Mouse (Mus musculus) forebrain, embryonic 16.5 days (tissue): ENCODE results near the gene Cbx5. TPM values are rescaled to one million over a fixed set of nuclear protein-coding genes. Genes with fewer than 3 reads are reported as not detected.
A peak's percentile ranks its signal among the peaks of the same experiment; 100 is the strongest.

Source experiments
- ATAC-seq: fragments of 200-750 bp; cut with Nextera tagmentation; 2 replicates; pipeline ENCODE4 v1.8.0; 2017; ENCODE audit warnings: mild to moderate bottlenecking, moderate library complexity
- H3K27ac ChIP-seq: fragments of 300-500 bp; sonication (generic); 2 replicates; pipeline ENCODE4 v1.5.1; 2014; ENCODE audit warnings: low read length, control low read depth
- H3K27me3 ChIP-seq: fragments of 300-500 bp; sonication (generic); replicated peaks from 2 replicates; pipeline ENCODE4 v1.6.1; 2014; ENCODE audit warnings: low read length; ENCODE audit not compliant: control insufficient read depth, insufficient read depth
- H3K36me3 ChIP-seq: fragments of 300-500 bp; sonication (generic); 2 replicates; pipeline ENCODE4 v1.6.1; 2014; ENCODE audit not compliant: control insufficient read depth, insufficient read depth
- H3K4me1 ChIP-seq: fragments of 300-500 bp; sonication (generic); replicated peaks from 2 replicates; pipeline ENCODE4 v1.6.1; 2014; ENCODE audit warnings: low read length; ENCODE audit not compliant: control insufficient read depth, insufficient read depth
- H3K4me2 ChIP-seq: fragments of 300-500 bp; sonication (generic); 2 replicates; pipeline ENCODE4 v1.6.1; 2014; ENCODE audit warnings: mild to moderate bottlenecking, low read length, control low read depth
- H3K4me3 ChIP-seq: fragments of 300-500 bp; sonication (generic); replicated peaks from 2 replicates; pipeline ENCODE4 v1.5.1; 2014; ENCODE audit warnings: mild to moderate bottlenecking, low read length, control low read depth
- H3K9ac ChIP-seq: fragments of 300-500 bp; sonication (generic); replicated peaks from 2 replicates; pipeline ENCODE4 v1.6.1; 2014; ENCODE audit warnings: low read depth, low read length, control low read depth
- H3K9me3 ChIP-seq: fragments of 300-500 bp; sonication (generic); 2 replicates; pipeline ENCODE4 v1.6.1; 2016; ENCODE audit warnings: low read length; ENCODE audit not compliant: control insufficient read depth
- WGBS: fragments of 180-500 bp; shearing (Covaris S2); extraction: QIAGEN DNeasy Blood & Tissue Kit; methylation state at CpG from one replicate; pipeline ENCODE4 v1.1.7; 2014; 5-methylcytosine and 5-hydroxymethylcytosine counted together
- microRNA counts: library from miRNA; unstranded; fragments of <30 nt; microRNA quantifications from one replicate; lab custom pipeline; 2016
- microRNA-seq: library from miRNA; unstranded; fragments of <30 nt; microRNA quantifications from one replicate; pipeline ENCODE4, GENCODE M21; 2017
- polyA plus RNA-seq: library from polyadenylated mRNA; unstranded; fragments of >200 nt; fragmentation: Nextera tagmentation; extraction: Ambion mirVana; gene quantifications from 2 replicates; pipeline ENCODE4 v1.2.1, GENCODE M21; 2015

Cbx5 gene
- polyA plus RNA-seq, 1 experiment from 2014 or later, result 132 TPM

DNA sequence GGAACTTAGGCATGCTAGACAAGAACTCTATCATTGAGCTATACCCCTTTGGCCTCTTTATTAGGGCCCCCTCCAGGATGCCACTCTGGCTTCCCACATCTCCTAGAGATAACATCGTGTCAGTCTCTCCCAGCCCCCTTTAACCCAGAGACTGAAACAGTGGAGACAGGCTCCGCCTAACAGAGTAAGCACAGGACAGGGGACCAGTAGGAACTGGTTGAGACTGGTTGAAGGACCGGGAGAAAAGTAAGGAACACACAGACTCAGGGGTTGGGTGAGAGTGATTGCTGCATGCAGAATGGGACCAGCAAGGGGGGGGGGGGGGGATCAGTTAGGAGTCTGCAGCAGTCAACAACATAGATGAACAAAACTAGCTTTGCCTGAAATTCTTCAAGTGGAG lies 95.4 kb downstream of the Cbx5 start:
- Histone ChIP-seq H3K4me2 (no peak overlapping the region), H3K27ac (no peak overlapping the region), H3K9me3 (no peaks in the 10 kb centered on the region), H3K4me3 (no peak overlapping the region), H3K9ac (no peak overlapping the region), H3K4me1 (peaks cover 23% of the 10 kb centered on the region), H3K36me3 (no peaks in the 10 kb centered on the region), H3K27me3 (peaks cover 17% of the 10 kb centered on the region)
- ATAC-seq, result no peak
- WGBS, result 45% methylated on average over 3 of the region's 3 CpGs

MicroRNAs within 50 kb of the gene (microRNA counts, 519-probe panel; counts per million panel counts)
- microRNA mmu-miR-148b (lab: Ali Mortazavi, UCI), result 3,086 counts per million, percentile 78 among the panel's probes with 10 or more counts

Small RNA genes within 50 kb of the gene (microRNA-seq; reads per million reads assigned to microRNA genes)
- gene Mir148b, result 193 reads per million, percentile 62 among the genes with 10 or more reads in this experiment

Other genes with a start within 250 kb of the Cbx5 start
- gene Hoxc8, start 249.2 kb downstream of the Cbx5 start, polyA plus RNA-seq, result not detected in 2 replicates
- not detected in 2 replicates for gene Hoxc6, start 241.6 kb downstream of the Cbx5 start, polyA plus RNA-seq
- gene Hoxc4, start 220.9 kb downstream of the Cbx5 start, polyA plus RNA-seq, result not detected in 2 replicates
- 28.0 and 29.2 TPM in 2 replicates for gene Smug1, start 72.7 kb downstream of the Cbx5 start, polyA plus RNA-seq
- 935 and 1,030 TPM in 2 replicates for gene Hnrnpa1, start 616 bp upstream of the Cbx5 start, polyA plus RNA-seq
- 0.30 and 0.39 TPM in 2 replicates for gene Nfe2, start 18.6 kb upstream of the Cbx5 start, polyA plus RNA-seq
- gene Copz1, start 32.9 kb upstream of the Cbx5 start, polyA plus RNA-seq, result 221 TPM in 2 replicates
- 0.24 and 0.73 TPM in 2 replicates for gene Gpr84, start 70.8 kb upstream of the Cbx5 start, polyA plus RNA-seq
- gene Zfp385a, start 100.3 kb upstream of the Cbx5 start, polyA plus RNA-seq, result 12.2 and 13.1 TPM in 2 replicates
- 6.7 and 7.9 TPM in 2 replicates for gene Itga5, start 126.9 kb upstream of the Cbx5 start, polyA plus RNA-seq
- gene Gtsf1, start 190.7 kb upstream of the Cbx5 start, polyA plus RNA-seq, result not detected in 2 replicates
- not detected in 2 replicates for gene Gtsf2, start 208.7 kb upstream of the Cbx5 start, polyA plus RNA-seq
- 1.6 and 1.7 TPM in 2 replicates for gene Nckap1l, start 214.0 kb upstream of the Cbx5 start, polyA plus RNA-seq